Mouse (Mus musculus) kidney, embryonic 15.5 days (tissue): Measurements from ENCODE around the gene Dis3l2. TPM values are rescaled to one million over a fixed set of nuclear protein-coding genes. Genes with fewer than 3 reads are reported as not detected.

ENCODE experiments used
- ATAC-seq: fragments of 200-750 bp; cut with Nextera tagmentation; replicated peaks from 2 replicates; pipeline ENCODE4 v1.8.0; 2017; ENCODE audit warnings: moderate TSS enrichment; ENCODE audit not compliant: low FRiP score
- H3K27ac ChIP-seq: fragments of 300-500 bp; sonication (generic); 2 replicates; pipeline ENCODE4 v1.5.1; 2015; ENCODE audit warnings: mild to moderate bottlenecking, inconsistent platforms
- H3K27me3 ChIP-seq: fragments of 300-500 bp; sonication (generic); 2 replicates; pipeline ENCODE4 v1.6.1; 2015; ENCODE audit warnings: inconsistent platforms
- H3K36me3 ChIP-seq: fragments of 300-500 bp; sonication (generic); 2 replicates; pipeline ENCODE4 v1.6.1; 2015; ENCODE audit warnings: inconsistent platforms
- H3K4me1 ChIP-seq: fragments of 300-500 bp; sonication (generic); 2 replicates; pipeline ENCODE4 v1.6.1; 2015; ENCODE audit warnings: inconsistent platforms
- H3K4me2 ChIP-seq: fragments of 300-500 bp; sonication (generic); 2 replicates; pipeline ENCODE4 v1.6.1; 2015; ENCODE audit warnings: moderate library complexity, mild to moderate bottlenecking, inconsistent platforms
- H3K4me3 ChIP-seq: fragments of 300-500 bp; sonication (generic); replicated peaks from 2 replicates; pipeline ENCODE4 v1.5.1; 2015; ENCODE audit warnings: mild to moderate bottlenecking, inconsistent platforms
- H3K9ac ChIP-seq: fragments of 300-500 bp; sonication (generic); 2 replicates; pipeline ENCODE4 v1.6.1; 2015; ENCODE audit warnings: mild to moderate bottlenecking, inconsistent platforms
- H3K9me3 ChIP-seq: fragments of 300-500 bp; sonication (generic); replicated peaks from 2 replicates; pipeline ENCODE4 v1.6.1; 2016; ENCODE audit warnings: inconsistent platforms
- WGBS: fragments of 180-500 bp; shearing (Covaris S2); methylation state at CpG from one replicate; pipeline ENCODE4 v1.1.7; 2015; ENCODE audit warnings: mixed read lengths; 5-methylcytosine and 5-hydroxymethylcytosine counted together
- polyA plus RNA-seq: library from polyadenylated mRNA; unstranded; fragments of >200 nt; fragmentation: Nextera tagmentation; extraction: Ambion mirVana; gene quantifications from 2 replicates; pipeline ENCODE4 v1.2.1, GENCODE M21; 2015

The Dis3l2 gene
- polyA plus RNA-seq, result 26.8 and 30.5 TPM in 2 replicates

DNA sequence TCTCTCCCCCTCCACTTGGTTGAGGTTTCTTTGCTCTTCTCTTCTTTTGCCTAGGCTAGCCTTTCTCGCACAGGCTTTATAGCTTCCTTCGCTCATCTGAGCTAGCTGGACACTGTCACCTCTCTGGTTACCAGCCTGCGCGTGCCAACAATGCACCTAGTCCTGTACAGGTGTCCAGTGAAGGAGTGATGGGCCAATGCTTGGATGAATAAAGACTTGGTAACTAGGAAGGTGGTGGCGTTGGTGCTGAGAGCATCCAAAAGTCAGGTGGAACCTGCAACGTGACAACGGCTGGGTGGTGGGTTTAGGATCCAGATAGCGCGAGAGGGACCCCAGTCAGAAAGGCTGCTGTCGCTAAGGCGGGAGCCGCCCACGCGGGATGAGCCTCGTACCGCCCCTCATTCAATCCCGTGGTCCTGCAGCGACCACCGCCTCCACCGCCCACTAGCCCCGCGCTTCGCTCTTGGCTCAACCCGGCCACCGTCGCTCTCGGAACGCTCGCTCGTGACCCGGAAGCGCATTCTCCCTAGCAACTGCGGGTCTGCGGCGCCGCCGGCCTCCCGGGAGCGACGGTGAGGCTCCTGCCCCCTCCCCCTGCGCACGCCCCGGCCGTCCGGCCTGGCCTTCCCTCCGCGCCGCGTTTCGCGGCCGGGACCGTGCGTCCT, at the start of gene Dis3l2:
TSS of gene Dis3l2 (plus strand) at position 509 of the 665 bp plus-strand sequence.
- ATAC-seq, result peak; percentile 95
- Histone ChIP-seq H3K27ac (peak within 1 kb of the TSS; percentile 92), H3K9me3 (no peaks in the 10 kb centered on the region), H3K27me3 (no peaks in the 10 kb centered on the region), H3K4me1 (peaks cover 18% of the 10 kb centered on the region), H3K36me3 (no peaks in the 10 kb centered on the region), H3K4me3 (peak within 1 kb of the TSS; percentile 86), H3K9ac (peak within 1 kb of the TSS; percentile 92), H3K4me2 (peak within 1 kb of the TSS; percentile 83)
- WGBS, result 2% methylated on average over 54 of the region's 54 CpGs

DNA sequence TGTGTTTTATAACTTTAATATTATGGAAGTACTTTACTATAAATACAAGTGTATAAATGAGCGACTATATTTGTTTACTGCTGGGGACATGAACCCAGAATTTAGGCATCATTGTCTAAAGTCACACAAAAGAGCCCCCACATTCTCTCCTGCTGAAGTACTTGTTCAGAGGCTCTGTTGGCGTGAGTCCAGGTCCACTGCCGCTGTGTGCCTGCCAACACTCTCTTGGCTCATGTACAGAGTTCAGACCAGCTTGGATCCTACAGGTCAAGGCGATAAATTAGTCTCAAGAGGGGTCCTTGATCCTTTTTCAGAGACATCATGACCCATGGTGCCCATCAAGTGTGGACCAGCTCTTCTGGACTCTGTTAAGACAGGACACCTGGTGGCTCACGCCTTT, 46.5 kb upstream of the Dis3l2 start:
- Histone ChIP-seq H3K4me1 (peaks cover 6% of the 10 kb centered on the region; the same call in 1 of the 2 replicates), H3K36me3 (no peaks in the 10 kb centered on the region), H3K9me3 (no peaks in the 10 kb centered on the region), H3K27ac (no peak overlapping the region), H3K27me3 (0 out of 2 replicates have a peak, but pooled peaks cover 4% of the 10 kb centered on the region), H3K4me3 (no peak overlapping the region), H3K9ac (no peak overlapping the region), H3K4me2 (no peak overlapping the region)
- no peak for ATAC-seq
- WGBS, result 84% methylated on average over 5 of the region's 5 CpGs

- ATAC-seq, result no peak
- H3K4me1 ChIP-seq, result peaks cover 13% of the 10 kb centered on the region
- no peak overlapping the region for H3K4me3 ChIP-seq
- no peaks in the 10 kb centered on the region for H3K36me3 ChIP-seq
- no peak overlapping the region for H3K9ac ChIP-seq
- whole genome bisulfite sequencing, result 81% methylated on average over 2 of the region's 2 CpGs
- H3K4me2 ChIP-seq, result no peak overlapping the region
- no peaks in the 10 kb centered on the region for H3K9me3 ChIP-seq
- peaks cover 37% of the 10 kb centered on the region for H3K27me3 ChIP-seq
- H3K27ac ChIP-seq, result no peak overlapping the region
Measured at GRCm38 (mm10) chr1:86665091-86665490, 38.5 kb upstream of the Dis3l2 start.

- Histone ChIP-seq H3K36me3 (no peaks in the 10 kb centered on the region), H3K9ac (peak overlapping the region; percentile 52), H3K4me3 (peak overlapping the region; percentile 54), H3K4me2 (peak overlapping the region; percentile 99), H3K27ac (no peak overlapping the region), H3K9me3 (no peaks in the 10 kb centered on the region), H3K27me3 (peaks cover 61% of the 10 kb centered on the region), H3K4me1 (peaks cover 20% of the 10 kb centered on the region)
- peak; percentile 80 for ATAC-seq
- under 1% methylated on average over 44 of the region's 44 CpGs for WGBS
Measured at GRCm38 (mm10) chr1:86669552-86670273, 33.9 kb upstream of the Dis3l2 start.

DNA sequence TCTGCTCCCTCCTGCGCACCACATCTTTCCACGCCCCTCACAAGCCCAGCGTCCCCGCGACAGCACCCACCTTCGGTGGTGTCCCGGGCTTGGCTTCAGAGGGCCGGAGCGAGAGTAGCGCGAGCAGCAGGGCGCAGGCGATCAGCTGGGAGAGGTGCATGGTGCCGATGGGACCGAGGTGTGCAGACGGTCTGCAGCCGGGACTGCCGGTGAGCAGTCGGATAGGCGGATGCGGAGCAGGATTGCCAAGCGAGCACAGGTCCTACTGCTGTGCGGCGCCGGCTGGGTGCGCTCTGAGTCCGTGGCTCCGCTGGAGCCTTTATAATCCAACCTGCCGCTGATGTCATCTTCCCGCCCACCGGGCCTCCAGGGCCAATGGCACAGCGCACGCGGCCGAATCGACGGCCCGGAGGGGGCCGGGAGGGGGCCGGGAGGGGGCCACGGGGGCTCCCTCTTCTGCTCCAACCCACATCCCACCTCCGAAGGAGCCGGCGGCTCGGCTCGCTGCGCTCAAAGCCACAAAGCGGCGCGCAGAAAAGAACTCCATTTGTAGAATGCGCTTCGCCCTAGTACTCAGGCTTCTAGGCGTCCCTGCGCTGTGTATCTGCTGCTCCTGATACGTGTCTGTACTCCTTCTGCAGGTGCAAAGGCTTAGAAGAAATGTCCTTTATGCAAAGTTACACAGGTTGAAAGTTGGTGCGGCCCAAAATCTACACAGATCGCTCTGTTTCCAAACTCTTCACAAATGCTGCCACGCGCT, 33.1 kb upstream of the Dis3l2 start, which contains the start of gene Nppc:
TSS of gene Nppc (minus strand) at position 293 of the 760 bp plus-strand sequence.
- H3K4me1 ChIP-seq, result peaks cover 20% of the 10 kb centered on the region
- no peak within 1 kb of the TSS for H3K27ac ChIP-seq
- no peaks in the 10 kb centered on the region for H3K36me3 ChIP-seq
- peaks cover 61% of the 10 kb centered on the region for H3K27me3 ChIP-seq
- H3K4me2 ChIP-seq, result peak within 1 kb of the TSS; percentile 99
- peak; percentile 93 for ATAC-seq
- peak within 1 kb of the TSS; percentile 54 for H3K4me3 ChIP-seq
- peak within 1 kb of the TSS; percentile 52 for H3K9ac ChIP-seq
- H3K9me3 ChIP-seq, result no peaks in the 10 kb centered on the region
- 5% methylated on average over 59 of the region's 59 CpGs for WGBS

DNA sequence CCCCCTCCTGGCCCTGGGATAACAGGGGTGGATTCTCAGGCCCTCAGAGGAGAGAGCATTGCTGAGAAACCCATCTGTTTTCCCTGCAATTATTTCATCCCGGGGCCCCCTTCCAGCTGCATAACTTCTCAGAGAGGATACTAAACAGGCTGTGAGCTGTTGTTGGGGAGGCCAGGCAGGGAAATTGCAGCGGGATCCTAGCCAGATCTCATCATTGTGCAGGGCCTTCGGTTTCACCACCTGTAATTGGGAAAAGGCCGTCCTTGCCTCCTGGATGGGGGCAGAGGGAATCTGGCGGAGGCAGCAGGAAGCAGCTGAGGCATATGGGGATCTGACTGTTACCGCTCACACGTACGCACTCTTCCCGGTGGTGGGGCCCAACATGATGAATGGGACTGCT, 29.2 kb upstream of the Dis3l2 start:
- Histone ChIP-seq H3K4me3 (no peak overlapping the region), H3K27me3 (peaks cover 33% of the 10 kb centered on the region), H3K36me3 (no peaks in the 10 kb centered on the region), H3K4me1 (peaks cover 20% of the 10 kb centered on the region), H3K27ac (no peak overlapping the region), H3K9me3 (no peaks in the 10 kb centered on the region), H3K4me2 (no peak overlapping the region), H3K9ac (no peak overlapping the region)
- 49% methylated on average over 9 of the region's 9 CpGs for WGBS
- ATAC-seq, result no peak

DNA sequence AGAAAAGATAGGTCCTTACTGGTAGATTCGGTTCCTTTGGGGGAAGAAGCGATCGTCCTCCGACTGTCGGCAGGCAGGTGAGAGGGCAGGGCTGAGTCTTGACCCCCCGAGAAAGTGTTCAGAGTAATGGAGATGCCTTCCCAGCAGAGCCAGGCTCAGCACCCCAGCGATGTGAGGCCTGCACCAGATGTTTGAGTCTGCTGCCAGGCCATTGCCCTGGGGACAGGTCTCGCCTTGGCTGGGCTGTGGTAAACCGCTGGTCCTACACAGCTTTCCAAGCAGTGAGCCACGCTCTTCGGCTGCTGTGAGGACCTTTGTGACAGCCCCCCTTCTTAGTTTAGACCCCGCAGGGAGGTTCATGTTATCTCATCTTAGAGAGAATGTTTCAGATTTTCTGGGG, 28.5 kb upstream of the Dis3l2 start:
- Histone ChIP-seq H3K4me1 (peaks cover 13% of the 10 kb centered on the region), H3K9ac (no peak overlapping the region), H3K36me3 (no peaks in the 10 kb centered on the region), H3K9me3 (no peaks in the 10 kb centered on the region), H3K4me3 (no peak overlapping the region), H3K4me2 (no peak overlapping the region), H3K27me3 (peaks cover 27% of the 10 kb centered on the region), H3K27ac (no peak overlapping the region)
- WGBS, result 87% methylated on average over 12 of the region's 12 CpGs
- no peak for ATAC-seq

DNA sequence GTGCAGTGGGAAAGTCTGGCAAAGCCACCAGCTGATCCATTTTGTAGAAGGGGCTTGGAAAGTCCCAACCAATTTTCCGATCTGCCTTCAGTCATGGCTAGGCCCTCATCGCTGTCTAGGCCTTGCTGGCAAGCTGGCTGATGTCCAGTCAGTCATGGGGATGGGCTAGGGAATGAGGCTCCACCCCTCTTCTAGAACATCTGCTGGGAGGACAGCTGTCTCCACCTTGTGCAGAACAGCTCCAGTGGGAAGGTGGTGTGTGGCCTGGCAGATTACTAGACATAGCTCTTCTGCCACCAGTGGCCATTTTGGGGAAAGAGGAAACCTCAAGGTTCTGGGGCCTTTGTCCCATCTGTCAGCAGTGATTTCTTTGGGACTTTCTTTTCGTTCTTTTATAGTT, 26.0 kb upstream of the Dis3l2 start:
- Histone ChIP-seq H3K4me1 (peaks cover 5% of the 10 kb centered on the region; the same call in 1 of the 2 replicates), H3K27ac (no peak overlapping the region), H3K27me3 (peaks cover 6% of the 10 kb centered on the region), H3K4me2 (no peak overlapping the region), H3K36me3 (no peaks in the 10 kb centered on the region), H3K4me3 (no peak overlapping the region), H3K9me3 (no peaks in the 10 kb centered on the region), H3K9ac (no peak overlapping the region)
- ATAC-seq, result no peak
- WGBS, result 82% methylated on average over 3 of the region's 3 CpGs

DNA sequence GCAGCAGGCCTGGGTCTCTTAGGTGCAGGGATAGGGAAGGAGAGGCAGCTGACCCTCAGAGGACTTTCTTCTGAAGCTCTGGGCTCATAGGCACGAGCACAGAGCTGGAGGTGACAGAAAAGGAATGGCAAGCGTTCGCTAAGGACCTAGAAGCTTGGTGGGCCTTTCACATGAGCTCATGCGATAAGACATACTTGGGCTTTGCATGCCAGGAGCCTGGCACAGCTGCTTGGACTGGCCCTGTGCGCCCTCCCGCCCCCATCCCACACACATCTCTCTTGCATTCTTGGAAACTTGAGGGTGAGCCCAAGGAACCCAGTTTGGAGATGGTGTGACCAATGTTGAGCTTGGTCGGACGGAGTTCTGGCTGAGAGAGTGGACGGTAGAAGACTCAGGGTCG, 24.9 kb upstream of the Dis3l2 start:
- no peaks in the 10 kb centered on the region for H3K9me3 ChIP-seq
- no peak overlapping the region for H3K27ac ChIP-seq
- no peak for ATAC-seq
- H3K4me3 ChIP-seq, result no peak overlapping the region
- H3K9ac ChIP-seq, result no peak overlapping the region
- no peaks in the 10 kb centered on the region for H3K36me3 ChIP-seq
- 0 out of 2 replicates have a peak, but pooled peaks cover 3% of the 10 kb centered on the region for H3K27me3 ChIP-seq
- peaks cover 5% of the 10 kb centered on the region; the same call in 1 of the 2 replicates for H3K4me1 ChIP-seq
- WGBS, result 77% methylated on average over 10 of the region's 10 CpGs
- H3K4me2 ChIP-seq, result no peak overlapping the region

DNA sequence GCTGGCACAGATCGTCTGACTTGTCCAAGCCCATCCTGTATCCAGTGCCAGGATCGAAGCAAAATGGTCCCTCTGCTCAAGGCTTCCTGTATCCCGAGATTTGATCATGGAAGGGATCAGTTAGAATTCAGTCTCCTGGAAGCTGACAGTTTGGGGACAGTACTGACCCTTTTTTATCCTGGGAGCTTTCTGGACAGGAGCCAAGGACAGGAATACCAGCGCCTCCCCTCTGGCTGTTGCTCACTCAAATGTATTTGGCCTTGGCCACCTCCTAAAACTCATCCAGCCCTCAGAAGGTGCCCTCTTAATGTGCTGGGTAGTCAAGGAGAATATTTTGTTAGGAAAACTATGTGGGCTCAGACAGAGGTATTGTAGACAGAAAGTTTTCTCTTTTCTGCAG, 16.4 kb upstream of the Dis3l2 start:
- Histone ChIP-seq H3K4me3 (no peak overlapping the region), H3K27me3 (0 out of 2 replicates have a peak, but pooled peaks cover 3% of the 10 kb centered on the region), H3K4me2 (no peak overlapping the region), H3K9me3 (no peaks in the 10 kb centered on the region), H3K9ac (no peak overlapping the region), H3K36me3 (no peaks in the 10 kb centered on the region), H3K27ac (no peak overlapping the region), H3K4me1 (no peaks in the 10 kb centered on the region)
- ATAC-seq, result no peak
- WGBS, result 82% methylated on average over 4 of the region's 4 CpGs

GRCm38 (mm10) chr1:86691027-86691426, 12.6 kb upstream of the Dis3l2 start:
- H3K9me3 ChIP-seq, result no peaks in the 10 kb centered on the region
- ATAC-seq, result no peak
- no peak overlapping the region for H3K9ac ChIP-seq
- no peak overlapping the region for H3K4me2 ChIP-seq
- H3K4me3 ChIP-seq, result no peak overlapping the region
- no peaks in the 10 kb centered on the region for H3K4me1 ChIP-seq
- H3K27ac ChIP-seq, result no peak overlapping the region
- no peaks in the 10 kb centered on the region for H3K27me3 ChIP-seq
- no peaks in the 10 kb centered on the region for H3K36me3 ChIP-seq
- 61% methylated on average over 5 of the region's 5 CpGs for WGBS

DNA sequence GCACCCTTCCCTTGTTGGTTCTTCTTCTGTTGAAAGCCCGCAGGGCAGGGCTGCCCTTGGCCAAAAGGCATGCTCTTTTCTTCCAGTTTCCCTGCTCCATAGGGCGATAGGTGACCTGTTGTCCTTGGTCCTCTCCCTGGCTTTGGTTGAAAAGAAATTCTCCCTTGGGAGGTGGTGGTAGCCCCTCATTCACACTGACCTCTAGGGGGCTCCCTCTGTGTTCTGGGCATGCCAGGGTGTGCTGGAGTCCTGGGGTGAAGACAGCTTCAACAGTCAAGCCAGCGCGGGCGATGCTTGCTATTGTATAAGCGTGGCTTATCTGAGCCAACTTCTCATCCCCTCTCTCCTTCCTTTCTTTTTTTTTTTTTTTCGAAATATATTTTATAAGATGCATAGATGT, 6.7 kb upstream of the Dis3l2 start:
- WGBS, result 45% methylated on average over 7 of the region's 7 CpGs
- H3K27me3 ChIP-seq, result no peaks in the 10 kb centered on the region

More for the DNA sequence above, 6.7 kb upstream of the Dis3l2 start:
- ATAC-seq, result no peak
- H3K4me3 ChIP-seq, result no peak overlapping the region
- no peak overlapping the region for H3K27ac ChIP-seq
- H3K9ac ChIP-seq, result no peak overlapping the region
- H3K4me2 ChIP-seq, result no peak overlapping the region
- no peaks in the 10 kb centered on the region for H3K36me3 ChIP-seq
- no peaks in the 10 kb centered on the region for H3K9me3 ChIP-seq
- no peaks in the 10 kb centered on the region for H3K4me1 ChIP-seq
